Mouse (Mus musculus) layer of hippocampus, postnatal 14 days (tissue): ENCODE measurements around the gene Acp7. TPM values are rescaled to one million over a fixed set of nuclear protein-coding genes. Genes with fewer than 3 reads are reported as not detected.

Experiments used
- DNase-seq, 2 experiments: peaks; one replicate each; pipeline ENCODE4 v3.0.0; 2021 to 2022; ENCODE audit warnings: low spot score in 2 of 2, mixed read lengths in 1 of 2
- microRNA-seq, 2 experiments: library from miRNA; unstranded; fragments of <30 nt; microRNA quantifications; one replicate each; pipeline ENCODE4 v1.2.0; 2021
- total RNA-seq, 2 experiments: library from RNA; stranded (reverse); gene quantifications; 2 replicates each; pipeline ENCODE4 v1.2.3; 2021

Gene Acp7
- total RNA-seq, 2 experiments from 2014 or later: 1.0 to 1.9 TPM

GRCm38 (mm10) chr7:28577826-28578542 lies 53.1 kb downstream of the Acp7 start:
- no peak for DNase-seq

GRCm38 (mm10) chr7:28576271-28576914 lies 54.7 kb downstream of the Acp7 start:
- DNase-seq: peak in 1 of 2 experiments; percentile 59

GRCm38 (mm10) chr7:28575597-28575996 lies 55.5 kb downstream of the Acp7 start:
- peak; percentile 52 to 82 for DNase-seq

- no peak for DNase-seq
Observed at GRCm38 (mm10) chr7:28573236-28573635, 57.9 kb downstream of the Acp7 start.

DNA sequence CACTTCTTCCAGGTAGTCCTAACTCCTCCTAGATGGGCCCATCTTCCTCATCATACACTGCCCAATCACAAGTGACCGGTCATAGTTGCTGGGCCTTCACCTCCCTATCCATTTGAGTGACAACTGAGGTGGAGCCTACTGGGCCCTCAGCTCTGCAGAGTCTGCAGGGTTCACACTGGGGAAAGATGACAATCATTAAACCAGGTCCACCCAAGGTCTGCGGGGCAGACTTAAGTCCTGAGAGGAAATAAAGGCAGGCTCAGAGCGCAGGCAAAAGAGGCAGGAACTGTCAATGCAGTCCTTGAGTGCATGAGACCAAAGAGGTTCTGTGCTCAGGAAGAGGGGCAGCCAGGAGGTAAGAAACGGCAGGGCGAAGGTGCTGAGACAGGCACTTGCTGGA lies 58.4 kb downstream of the Acp7 start:
- no peak for DNase-seq

DNA sequence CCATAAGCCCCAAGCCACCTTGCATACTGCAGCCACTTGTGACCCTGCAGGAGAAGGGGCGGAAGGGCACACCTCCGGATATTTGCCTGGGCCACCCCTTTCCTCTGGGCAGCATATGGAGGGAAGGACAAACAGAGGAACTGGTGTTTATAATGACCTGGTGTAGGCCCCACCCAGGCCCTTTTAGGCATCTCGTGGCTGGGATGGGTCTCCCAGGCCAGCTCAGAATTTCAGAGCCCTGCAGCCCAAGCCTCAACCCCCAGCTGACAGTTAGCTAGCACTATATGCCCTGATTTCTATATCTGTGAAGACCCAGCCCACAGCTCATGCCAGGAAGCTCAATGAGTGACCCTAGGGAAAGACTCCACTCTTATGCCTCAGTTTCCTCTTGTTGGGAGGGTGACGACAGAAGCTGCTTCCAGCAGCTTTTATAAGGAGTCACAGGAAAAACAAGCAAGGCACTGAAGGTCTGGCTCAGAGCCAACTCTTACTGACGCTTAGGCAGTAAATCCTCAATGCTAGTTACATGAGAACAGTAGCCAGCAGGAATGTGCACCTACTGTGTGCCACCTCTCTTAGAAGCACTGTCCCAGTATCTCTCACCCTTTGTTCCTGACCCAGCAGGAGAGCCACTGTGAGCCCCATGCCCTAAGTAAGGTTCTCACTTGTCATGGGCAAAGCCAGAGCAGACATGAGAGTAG lies 60.0 kb downstream of the Acp7 start:
- no peak for DNase-seq

GRCm38 (mm10) chr7:28570291-28570981 lies 60.7 kb downstream of the Acp7 start:
- DNase-seq: no peak

DNA sequence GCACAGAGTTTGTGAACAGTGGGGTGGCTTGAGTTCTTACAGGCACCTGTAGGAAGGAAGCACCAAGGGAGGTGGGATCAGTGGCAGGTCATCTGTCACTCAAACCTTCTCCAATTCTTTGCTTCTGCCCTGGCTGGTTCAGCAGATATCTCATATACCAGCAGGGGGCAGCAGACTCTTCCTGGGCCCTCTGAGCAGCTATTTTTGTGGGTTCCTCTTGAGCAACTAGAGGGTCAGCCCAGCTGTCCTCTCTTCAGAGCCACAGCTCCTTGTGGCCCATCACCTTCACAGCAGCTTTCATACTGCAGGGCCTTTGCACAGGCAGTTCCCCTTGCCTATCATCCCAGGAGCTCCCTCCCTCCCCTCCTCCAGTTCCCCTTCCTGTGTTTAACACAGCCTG lies 62.9 kb downstream of the Acp7 start:
- peak; percentile 63 to 79 for DNase-seq

DNA sequence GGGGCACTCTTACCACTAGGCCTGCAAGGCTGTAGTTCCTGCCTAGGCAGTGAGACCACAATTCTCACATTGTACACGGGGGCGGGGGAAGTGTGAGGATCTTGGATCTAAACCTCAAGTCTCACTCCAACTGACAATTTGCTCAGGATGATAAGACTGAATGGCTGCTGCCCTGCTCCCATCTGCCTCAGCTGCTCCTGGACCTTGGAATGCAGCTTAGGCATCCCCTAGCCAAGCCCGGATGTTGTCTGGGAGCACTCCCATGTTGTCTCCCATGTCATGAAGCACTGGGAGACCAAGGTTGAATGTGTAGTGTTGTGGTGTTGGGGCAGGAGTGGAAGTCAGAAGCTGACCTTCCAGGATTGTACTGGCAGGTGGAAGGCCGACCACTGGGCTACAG lies 63.6 kb downstream of the Acp7 start:
- no peak for DNase-seq

DNA sequence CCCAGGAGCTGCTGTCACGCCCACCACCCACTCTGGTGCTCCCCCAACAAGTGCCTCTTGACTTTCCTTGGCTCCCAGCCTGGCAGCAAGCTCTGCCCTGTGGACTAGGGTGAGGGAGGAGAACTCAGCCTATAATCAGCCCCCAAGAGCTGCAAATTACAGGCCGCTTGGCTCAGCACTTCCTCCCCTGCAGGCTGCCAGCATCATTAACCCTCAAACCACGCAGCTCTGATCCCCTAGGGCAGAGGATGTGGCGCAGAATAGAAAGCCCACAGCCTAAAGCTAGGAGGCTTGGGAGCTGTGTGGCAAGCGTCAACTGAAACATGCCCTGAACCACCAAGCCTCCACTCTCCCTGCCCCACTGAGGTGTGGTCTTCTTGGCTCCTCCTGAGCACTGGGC lies 65.7 kb downstream of the Acp7 start:
- no peak for DNase-seq

GRCm38 (mm10) chr7:28562951-28563350 lies 68.2 kb downstream of the Acp7 start:
- no peak for DNase-seq

DNA sequence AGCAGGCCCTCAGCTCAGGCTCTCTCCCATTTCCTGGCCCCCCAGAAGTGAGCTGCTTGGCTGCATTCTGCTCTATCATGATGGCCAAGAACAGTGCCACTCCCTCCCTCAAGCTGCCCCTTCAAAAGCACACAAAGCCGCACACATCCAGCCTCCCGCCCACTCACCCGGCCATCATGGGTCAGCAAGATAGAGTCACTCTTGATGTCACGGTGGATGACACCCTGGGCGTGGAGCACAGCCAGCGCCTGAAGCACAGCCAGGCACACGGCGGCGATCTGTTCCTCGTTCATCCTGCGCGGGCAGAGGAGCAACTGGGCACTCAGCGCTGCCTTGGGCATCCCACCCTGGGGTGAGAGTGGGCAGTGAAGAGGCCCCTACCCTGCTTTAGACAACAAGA lies 68.8 kb downstream of the Acp7 start:
- no peak for DNase-seq

GRCm38 (mm10) chr7:28561967-28562366 lies 69.2 kb downstream of the Acp7 start:
- no peak for DNase-seq

DNA sequence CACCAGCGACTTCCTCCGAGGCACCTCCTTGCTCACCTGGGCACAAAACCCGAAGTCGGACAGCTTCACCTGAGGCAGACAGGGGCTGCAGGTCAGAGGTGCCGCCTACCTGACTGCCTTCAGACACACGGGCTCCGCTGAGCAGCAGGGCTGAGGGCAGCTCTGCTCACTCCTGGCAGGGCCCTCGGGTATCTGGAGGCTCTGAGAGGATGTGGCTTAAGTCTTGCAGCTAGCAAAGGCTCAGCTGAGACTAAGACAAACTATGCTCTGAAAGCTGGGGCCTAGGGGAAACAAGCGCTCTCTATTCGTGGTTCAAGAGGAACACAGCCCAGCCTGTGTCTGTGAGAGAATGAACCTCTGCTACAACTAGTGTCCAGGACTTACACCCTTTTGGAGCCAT lies 70.3 kb downstream of the Acp7 start:
- no peak for DNase-seq

DNA sequence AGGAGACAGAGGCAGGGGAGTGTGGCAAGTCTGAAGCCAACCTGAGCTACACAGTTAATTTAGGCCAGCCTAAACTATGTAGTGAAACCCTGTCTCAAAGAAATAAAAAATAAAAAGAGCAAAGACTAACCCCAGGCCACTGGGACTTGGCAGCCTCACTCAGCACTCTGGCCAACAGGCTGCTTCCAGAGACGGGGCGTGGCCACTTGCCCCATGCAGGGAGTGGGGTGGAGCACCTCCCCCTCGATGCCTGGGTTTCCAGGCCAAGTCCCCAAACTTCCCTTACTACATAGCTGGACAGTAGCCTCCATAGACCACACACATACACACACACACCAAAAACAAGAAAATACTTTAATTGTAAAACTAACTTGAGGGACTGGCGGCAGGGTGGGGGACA lies 72.6 kb downstream of the Acp7 start:
- no peak for DNase-seq

DNA sequence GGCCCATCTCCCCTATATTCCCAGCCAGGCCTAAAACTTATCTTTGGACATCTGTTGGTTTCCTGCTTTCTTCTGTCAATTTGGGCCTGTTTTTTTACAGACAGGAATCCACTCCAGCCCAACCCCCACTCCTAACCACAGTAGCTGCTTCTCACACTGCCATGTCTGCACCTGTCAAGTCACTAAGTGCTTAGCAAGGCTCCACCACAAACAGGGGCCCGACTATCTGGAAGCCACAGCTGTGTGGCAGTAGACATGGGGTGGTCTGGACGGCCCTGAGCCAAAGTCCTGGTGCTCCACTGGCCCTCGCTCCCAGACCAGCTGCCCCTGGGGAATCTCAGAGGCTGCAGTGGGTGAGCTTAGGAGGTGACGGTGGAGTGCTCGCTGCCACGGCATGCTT lies 73.4 kb downstream of the Acp7 start:
- no peak for DNase-seq

Small RNA genes within 50 kb of the gene (microRNA-seq; reads per million reads assigned to microRNA genes)
- 1.4 to 2.5 reads per million in 2 experiments for gene Mir7049

Other genes starting within 250 kb of the Acp7 start
- gene Med29, start 238.6 kb downstream of the Acp7 start, total RNA-seq: 10 to 100 TPM; 19.3 to 20.1 TPM
- gene Paf1, start 238.4 kb downstream of the Acp7 start, total RNA-seq: 10 to 100 TPM; 73.5 to 74.2 TPM
- 1 to 10 TPM; 3.2 to 3.8 TPM for gene Gmfg, start 193.9 kb downstream of the Acp7 start, total RNA-seq
- 10 to 100 TPM; 80.1 to 83.1 TPM for gene Lrfn1, start 179.4 kb downstream of the Acp7 start, total RNA-seq
- gene Ifnl2, start 120.9 kb downstream of the Acp7 start, total RNA-seq: not detected
- not detected for gene Ifnl3, start 108.5 kb downstream of the Acp7 start, total RNA-seq
- gene Sycn, start 90.4 kb downstream of the Acp7 start, total RNA-seq: not detected
- under 1 TPM; 0.33 to 0.62 TPM for gene Nccrp1, start 84.1 kb downstream of the Acp7 start, total RNA-seq
- gene Samd4b, start 33.2 kb downstream of the Acp7 start, total RNA-seq: 10 to 100 TPM; 69.5 to 71.6 TPM
- 10 to 100 TPM; 11.6 to 14.6 TPM for gene Pak4, start 33.1 kb downstream of the Acp7 start, total RNA-seq
- gene Fbxo27, start 61.5 kb upstream of the Acp7 start, total RNA-seq: 10 to 100 TPM; 14.5 to 15.7 TPM
- under 1 TPM; 0.88 to 0.97 TPM for gene Fbxo17, start 85.5 kb upstream of the Acp7 start, total RNA-seq
- gene Mrps12, start 110.5 kb upstream of the Acp7 start, total RNA-seq: 10 to 100 TPM; 55.4 to 66.9 TPM
- gene Sars2, start 110.7 kb upstream of the Acp7 start, total RNA-seq: 10 to 100 TPM; 14.4 to 15.0 TPM
- gene Ccer2, start 124.8 kb upstream of the Acp7 start, total RNA-seq: under 1 TPM in 1 of 2 experiments, not detected in 1; 0.41 TPM
- gene Sirt2, start 135.4 kb upstream of the Acp7 start, total RNA-seq: 100 to 1,000 TPM; 325 to 336 TPM
- 10 to 100 TPM; 31.4 to 33.9 TPM for gene Nfkbib, start 136.2 kb upstream of the Acp7 start, total RNA-seq
- gene Rinl, start 157.6 kb upstream of the Acp7 start, total RNA-seq: 1 to 10 TPM; 2.9 to 3.3 TPM
- 100 to 1,000 TPM; 379 to 416 TPM for gene Hnrnpl, start 177.2 kb upstream of the Acp7 start, total RNA-seq
- 10 to 100 TPM; 58.2 to 61.2 TPM for gene Ech1, start 193.9 kb upstream of the Acp7 start, total RNA-seq
- gene Lgals4, start 202.5 kb upstream of the Acp7 start, total RNA-seq: 1 to 10 TPM; 3.9 to 4.2 TPM
- not detected for gene Lgals7, start 232.5 kb upstream of the Acp7 start, total RNA-seq